Mouse (Mus musculus) mature B cell (primary cell): ENCODE data around the gene Igll1.
"Not testable (repeated sequence)": the region's sequence is repeated elsewhere in the genome, so short reads cannot be mapped to it uniquely, and the experiment has no call there.

Source experiments
- in situ Hi-C: fragments of 300-500 bp; cut with MboI; formaldehyde crosslinking; loops from 2 replicates; pipeline ENCODE4 v1.14.3; 2019

The Igll1 gene

DNA sequence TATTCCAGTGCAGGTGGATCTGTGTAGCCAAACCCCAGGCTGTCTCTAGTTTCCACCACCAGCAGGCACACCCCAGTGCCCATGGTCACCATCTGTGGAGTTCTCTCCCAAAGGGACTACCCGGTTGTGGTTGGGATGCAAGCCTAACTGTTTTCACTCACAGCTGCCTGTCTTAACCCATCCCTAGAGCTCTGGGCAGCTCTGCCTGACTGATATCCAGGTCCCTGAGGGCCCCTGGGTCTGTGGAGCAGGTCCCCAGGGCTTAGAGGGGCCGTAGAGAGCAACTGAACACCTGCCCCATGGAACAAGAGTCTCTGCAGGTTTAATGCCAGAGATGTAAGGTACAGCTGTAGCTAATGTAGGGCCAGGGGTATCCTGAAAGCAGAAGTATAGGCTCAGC, at the start of gene Igll1:
Igll1 (minus strand) TSS at position 8 of the 400 bp plus-strand sequence.
- in situ Hi-C loops = no loop called here

DNA sequence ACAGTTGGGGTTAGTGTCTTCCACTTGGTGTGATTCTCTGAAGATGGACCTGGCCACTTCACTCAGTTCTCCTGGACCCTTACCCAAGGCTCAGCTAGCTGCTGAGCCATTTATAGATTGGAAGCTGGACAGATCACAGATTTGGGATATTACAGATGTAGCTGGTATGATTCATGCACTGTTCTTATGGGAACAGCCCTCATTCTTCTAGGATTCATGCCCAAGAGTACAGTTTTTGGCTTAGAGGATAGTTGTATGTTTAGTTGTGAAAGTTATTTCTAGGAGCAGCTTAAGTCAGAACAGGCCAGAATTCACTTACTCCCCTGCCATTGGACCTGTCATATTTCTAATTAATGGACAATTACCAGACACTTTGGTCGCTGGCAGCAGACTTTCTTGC, 49.7 kb upstream of the Igll1 start:
- in situ Hi-C loops = no loop called here

DNA sequence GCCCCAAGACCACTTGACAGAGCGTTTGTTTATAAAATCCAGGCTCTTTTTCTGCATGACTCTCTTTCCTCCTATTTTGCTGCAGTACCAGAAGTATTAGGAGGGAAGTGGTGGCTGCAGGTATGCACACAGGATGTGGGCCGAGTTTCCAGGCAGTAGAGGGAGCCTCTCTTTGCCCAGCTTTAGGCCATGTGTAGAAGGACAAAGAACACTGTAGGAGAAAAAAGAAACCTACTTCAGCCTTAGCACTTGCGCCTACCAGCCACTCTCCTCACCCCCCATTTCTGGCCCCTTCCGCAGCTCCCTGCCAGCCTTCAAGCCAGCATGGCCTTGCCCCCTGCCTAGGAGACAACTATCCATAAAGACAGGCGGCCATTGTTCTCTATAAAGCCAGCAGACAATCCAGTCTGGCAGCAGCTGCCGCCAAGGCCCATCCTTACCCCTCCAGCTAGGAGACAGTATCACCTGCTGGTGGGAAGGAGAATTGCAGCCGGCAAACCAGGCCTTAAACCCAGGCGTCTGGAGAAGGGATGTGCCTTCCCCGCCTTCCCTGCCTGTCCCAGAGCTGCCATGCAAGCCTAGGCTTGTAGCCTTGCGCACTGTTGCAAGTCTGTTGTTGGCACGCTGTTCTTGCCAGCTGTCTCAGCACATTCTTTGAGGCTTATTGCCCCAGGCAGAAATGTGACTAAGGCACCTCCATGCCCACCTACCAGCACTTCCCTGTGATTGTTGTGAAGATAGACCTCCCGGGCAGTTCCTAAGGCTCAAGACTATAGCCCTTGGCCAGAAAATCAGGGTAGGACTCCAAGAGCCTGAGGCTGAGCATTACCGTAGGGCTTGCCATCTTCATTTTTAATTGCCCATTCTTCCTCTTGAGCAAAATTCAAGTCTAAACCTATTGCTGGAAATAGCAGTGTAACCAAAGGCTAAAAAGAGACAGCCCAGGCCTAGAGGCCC, 48.1 kb upstream of the Igll1 start:
- in situ Hi-C loops = no loop called here

DNA sequence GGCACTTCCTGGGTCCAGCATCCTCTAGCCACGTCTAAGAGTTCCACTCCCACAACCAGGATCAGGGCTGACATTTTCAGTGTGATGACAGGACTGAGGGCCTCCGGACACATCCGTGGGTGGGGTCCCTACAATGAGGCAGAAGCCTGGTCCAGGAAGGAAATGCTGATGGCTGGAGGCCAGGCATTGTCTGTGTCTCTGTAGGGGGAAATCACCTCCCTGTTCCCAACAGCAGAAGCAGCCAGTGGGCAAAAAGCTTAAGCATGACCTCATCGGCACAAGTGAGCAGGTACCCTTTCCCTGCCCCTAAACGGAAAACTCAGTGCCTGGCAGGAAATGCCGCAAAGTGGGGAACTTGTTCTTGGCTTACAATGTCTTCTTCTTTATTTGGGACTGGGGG, 44.0 kb upstream of the Igll1 start:
- in situ Hi-C loops = no loop called here

DNA sequence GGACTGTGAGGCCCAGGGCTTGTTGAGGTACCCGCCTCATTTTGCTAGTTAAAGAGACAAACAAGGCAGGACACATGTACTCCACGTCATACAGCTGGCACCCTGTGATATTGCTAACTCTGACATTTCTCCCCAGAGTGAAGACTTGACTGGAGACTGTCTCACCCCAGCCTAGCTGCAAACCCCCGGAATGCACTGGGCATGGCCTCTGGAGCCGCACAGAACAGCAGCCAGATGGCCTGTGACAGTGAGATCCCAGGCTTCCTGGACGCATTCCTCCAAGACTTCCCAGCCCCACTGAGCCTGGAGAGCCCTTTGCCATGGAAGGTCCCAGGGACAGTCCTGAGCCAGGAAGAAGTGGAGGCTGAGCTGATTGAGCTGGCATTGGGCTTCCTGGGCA, 39.4 kb upstream of the Igll1 start:
- in situ Hi-C loops = no loop called here

DNA sequence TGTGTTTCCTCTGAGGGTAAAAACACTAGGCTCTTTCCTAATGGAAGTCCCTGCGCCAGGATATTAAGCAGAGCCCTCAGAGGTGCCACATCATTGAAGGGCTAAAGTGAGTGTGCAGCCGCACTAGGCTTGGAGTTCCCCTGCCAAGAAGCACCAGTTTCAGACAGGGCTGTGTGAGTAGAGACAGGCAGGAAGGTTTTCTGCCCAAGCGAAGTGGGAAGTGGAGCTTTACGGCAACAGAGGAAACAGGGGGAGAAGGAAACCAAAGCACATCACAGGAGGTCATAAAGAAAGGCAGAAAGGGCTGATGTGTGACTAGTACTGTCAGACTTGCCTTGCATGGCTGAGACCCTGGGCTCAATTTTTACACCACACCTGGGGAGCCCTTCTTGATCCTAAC, 38.5 kb upstream of the Igll1 start:
- in situ Hi-C loops = no loop called here

DNA sequence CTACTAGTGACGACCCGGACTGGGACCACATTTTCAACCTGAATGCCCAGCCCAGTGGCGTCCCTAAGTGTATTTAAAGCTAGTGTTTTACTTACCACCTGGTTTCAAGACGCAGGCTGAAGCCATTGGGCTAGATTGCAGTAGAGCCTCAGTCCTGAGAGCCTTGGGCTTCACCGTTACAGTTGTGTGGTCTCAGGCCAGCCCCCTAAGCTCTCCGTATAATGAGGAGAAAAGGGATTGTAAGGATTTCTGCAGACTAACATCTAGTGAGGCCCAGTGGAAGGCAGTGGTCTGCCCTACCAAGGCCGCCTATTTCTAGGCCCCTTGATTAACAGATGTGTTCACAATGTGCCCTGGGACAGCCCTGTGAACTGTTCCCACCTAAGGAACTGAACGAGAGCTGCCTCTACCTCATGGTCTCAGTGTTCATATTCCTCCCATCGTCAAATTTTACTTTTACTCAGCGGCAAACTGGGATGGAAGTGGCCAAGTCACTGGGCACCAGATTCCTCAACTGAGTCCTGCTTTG, 33.3 kb upstream of the Igll1 start:
- in situ Hi-C loops = no loop called here

DNA sequence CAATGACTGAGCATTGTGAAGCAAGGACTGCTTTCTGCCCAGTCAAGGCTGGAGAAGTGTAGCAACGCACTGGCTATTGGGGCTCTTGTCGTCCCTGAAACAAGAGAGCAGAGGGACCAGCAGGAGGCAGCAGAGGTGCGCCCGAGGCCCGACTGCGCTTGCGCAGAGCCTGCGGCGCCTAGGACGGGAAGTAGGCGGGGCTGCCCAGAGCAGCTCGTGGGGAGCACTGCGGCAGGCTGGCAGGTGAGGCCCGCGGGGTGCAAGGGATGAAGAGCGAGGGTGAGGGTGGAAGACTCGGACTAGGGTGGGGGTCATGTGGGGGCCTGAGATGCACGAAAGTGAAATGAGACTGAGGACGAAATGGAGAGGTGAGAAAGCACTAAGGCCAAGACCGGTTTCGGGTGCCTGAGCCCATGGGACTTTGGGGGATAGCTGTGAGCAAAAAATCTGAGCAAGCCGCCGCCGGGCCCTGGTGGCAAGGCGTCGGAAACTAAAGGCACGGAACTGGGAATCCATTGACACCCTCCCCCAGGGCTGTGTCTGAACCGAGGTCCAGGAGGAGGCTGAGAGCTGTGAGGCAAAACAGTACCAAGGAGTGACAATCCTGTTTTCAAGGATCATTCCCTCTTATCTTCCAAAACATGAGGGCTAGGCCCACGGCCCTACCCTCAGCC, 32.7 kb upstream of the Igll1 start, which contains the start of gene Ppm1f:
Ppm1f (plus strand) TSS at position 88 of the 674 bp plus-strand sequence.
- in situ Hi-C loops = no loop called here

DNA sequence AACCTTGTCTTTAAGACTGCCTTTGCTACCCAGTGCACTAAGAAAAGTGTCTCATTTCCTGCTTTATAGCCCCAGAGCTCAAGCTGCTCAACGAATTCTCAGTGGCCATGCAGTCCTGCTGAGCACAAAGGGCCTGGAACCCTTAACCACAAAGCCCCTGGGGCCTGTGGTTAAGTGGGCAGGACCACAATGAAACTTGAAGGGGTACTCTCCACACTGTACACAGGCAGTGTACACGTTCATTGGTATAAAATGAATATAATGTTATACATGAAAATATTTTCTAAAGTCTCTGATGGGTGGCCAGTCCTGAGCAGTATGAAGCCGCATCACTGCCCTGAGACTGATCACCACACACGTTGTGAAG, 32.2 kb upstream of the Igll1 start:
- in situ Hi-C loops = no loop called here

DNA sequence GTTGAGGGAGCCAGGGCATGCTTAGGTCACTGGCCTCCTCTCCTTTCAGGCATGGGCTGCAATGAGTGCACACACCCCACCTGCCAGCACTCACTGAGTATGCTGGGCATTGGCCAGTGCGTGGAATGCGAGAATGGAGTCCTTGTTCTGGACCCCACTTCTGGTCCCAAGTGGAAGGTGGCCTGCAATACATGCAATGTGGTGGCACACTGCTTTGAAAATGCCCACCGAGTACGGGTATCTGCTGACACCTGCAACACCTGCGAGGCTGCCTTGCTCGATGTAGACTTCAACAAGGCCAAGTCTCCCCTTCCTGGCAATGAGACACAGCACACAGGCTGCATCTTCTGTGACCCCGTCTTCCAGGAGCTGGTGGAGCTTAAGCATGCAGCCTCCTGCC, 28.6 kb upstream of the Igll1 start:
- in situ Hi-C loops = no loop called here

DNA sequence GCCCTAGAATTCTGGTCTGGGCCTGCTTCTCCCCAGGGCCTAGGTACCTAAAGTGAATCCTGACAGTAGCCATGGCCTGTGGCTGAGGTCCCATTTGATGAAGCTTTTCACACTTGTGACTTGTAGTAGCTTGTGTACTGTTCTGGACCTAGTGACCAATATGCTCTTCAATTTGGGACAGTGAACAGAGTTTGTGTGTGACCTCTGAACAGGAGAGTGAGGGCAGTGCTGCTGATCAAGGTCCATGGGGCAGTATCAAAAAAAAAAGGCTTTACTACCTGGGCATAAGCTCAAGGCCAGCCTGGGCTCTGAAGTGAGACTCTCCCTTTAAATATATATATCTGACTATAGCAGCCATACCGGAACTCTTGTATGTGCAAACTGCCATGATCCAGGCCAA, 24.6 kb upstream of the Igll1 start:
- in situ Hi-C loops = no loop called here

DNA sequence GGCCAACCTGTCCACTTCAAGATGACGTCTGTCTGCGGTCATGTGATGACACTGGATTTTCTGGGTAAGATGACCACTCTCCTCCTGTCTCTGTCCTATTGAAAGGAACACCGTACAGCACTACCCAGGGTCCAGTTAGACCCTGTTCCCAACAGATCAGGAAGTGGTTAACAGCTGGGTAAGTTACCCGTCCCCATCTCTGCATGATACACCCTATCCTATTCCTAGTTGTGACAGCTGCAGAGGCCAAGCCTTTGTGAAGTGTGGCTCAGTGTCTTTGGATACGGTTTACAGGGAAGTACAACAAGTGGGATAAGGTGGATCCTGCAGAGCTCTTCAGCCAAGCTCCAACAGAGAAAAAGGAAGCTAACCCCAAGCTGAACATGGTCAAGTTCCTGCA, 15.2 kb upstream of the Igll1 start:
- in situ Hi-C loops = no loop called here

DNA sequence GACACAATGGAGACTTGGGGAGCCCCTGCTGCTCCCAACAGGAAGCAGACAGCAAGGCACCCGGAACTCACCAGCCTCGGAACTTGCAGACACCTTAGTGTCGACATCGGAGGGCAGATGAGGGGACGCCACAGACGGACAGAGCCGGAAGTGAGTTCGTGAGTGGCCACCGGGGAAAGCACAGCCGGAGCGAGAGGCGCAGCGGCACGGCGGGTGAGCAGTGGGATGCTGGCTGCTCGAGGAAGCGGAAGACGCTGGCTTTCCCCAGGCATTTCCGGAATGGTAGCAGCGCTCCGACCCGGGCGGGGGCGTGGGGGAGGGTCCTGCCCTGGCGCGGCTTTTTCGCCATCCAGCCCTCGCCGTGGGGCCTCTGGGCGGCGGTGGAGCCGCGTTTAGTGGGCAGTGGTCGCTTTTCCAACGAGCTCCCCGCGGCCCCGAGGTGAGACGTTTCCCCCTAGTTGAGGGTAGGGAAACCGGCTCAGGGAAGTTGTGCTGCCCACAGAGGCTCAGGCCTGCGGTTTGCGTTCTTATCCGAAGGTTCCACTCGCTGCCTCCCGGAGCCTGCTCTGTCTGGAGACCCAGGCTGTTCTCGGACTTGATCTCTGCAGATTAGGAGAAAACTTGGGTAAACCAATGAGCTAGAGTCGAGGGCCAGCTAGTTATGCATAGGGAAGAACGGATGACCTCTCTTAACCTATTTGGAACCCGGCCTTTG, 7.0 kb upstream of the Igll1 start, which contains the start of the genes Top3b and Vpreb1:
Top3b (plus strand) TSS at position 120 of the 715 bp plus-strand sequence.
Vpreb1 (minus strand) TSS at position 227 of the 715 bp plus-strand sequence.
- in situ Hi-C loops = no loop called here

DNA sequence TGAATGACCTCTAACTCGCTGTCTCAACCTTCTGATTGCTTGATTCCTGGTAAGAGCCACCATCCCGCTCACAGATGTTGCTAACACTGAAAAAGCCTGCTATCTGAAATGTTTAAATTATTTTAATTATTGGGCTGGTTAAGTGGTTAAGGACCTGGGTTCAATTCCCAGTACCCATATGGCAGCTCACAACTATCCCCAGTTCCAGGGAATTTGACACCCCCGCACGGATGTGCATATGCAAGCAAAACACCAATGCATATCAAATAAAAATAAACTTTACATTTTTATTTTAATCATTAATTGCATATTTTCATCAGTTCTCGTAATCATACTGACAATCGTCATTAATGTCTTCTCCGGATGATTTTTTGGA, 6.4 kb upstream of the Igll1 start:
- in situ Hi-C loops = no loop called here

DNA sequence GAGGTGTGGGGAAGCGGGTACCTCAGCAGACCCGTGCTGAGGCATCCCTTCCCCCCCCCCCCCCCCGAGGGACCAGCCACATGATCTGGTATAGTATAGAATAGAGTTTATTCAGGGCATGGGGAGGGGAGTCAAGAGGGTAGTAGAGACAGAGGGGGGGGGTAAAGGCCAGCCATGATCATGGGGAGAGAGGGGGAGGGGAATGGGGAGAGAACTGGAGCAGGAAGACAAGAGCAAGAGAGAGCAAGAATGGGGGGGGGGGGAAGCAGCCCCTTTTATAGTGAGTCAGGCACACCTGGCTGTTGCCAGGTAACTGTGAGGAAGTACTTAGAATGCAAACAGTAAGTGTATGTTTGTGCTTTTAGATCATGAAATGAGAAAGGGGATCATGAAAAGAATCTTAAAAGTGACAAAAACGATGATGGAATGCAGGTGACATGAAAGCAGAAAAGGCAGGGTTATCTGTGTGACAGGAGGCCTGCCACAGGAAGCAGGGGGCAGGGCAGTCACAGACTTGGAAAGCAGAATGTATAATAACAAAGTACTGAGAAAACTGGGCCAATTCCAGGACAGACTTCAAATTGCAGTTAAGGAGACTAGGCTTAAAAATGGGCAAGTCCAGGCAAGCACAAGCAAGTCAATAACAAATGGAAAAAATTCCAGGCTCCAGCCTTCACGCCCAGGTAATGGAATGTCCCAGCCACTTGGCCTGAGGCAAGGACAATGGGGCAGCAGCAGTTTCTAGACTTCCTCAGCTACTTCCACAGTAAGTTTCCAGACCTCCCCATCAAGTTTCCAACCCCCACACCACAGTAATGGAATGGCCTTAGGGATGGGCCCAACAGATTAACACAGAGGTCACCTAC, 2.1 kb upstream of the Igll1 start:
- in situ Hi-C loops = no loop called here

DNA sequence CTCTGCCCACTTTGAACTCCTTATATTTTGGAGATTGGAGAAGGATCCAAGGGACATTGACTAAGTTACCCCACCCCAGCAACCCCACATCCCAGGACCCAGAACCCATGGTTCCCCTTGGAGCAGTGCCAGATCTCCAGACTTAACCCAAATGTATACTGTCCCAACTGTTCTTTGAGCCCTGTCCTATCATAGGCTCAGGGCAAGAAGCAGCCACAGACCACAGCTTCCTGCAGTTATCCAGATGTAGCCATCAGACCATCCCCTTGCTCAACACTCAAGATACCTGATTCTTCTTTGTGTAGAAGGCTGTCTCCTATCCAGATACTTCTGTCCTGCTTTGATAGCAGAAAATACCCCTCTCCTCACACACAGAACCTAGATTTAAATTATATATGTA, 1.4 kb upstream of the Igll1 start:
- in situ Hi-C loops = no loop called here

DNA sequence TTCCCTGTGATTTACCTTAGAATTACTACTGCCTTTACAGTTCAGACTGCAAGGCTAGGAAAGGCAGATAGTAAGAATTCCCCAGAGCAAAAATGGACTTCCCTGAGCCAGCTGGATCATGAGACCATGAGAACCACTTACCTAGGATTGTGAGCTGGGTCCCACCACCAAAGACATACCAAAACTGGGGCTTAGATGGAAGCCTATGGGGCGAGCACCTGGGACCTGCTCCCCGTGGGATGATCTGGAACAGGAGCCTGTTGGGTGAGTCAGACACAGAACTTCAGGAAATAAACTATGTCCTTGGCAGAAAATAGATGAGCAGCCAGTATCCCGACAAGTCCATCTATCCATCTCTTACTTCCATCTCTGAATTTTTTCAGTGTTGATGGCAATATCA, 1.5 kb downstream of the Igll1 start:
- in situ Hi-C loops = no loop called here

DNA sequence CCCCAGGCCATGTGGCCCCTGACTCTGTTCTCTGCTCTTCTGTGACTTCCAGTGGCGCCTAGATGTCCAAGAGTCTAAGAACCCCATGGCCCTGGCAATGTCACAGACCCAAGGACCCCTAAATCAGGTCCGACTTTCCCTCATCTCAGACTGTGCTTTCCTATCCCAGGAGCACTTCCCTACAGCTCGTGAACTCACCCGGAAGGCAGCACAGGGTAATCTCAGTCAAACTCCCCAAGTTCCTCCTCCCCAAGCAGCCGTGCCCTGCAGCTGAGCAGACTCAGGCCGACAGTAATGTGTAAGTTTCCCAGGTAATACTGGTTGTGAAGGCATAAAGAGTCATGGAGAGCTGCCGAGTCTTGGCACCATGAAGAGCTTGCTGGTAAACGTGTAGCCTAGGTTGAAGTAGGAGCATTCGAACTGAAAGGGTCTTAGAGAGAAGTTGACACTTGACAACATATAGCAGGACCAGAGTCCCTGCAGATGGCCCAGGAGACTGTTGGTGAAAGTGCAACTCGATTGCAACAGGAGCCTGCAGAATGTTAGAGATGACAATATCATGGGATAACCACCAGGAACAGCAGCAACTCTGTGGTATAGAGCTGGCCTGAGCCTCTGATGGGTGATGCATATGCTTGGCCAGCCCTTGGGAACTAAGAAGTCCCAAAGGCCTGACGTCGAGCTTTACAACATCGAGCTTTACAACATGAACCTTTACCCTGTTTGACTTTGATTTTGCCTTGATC, 6.9 kb downstream of the Igll1 start:
- in situ Hi-C loops = no loop called here

DNA sequence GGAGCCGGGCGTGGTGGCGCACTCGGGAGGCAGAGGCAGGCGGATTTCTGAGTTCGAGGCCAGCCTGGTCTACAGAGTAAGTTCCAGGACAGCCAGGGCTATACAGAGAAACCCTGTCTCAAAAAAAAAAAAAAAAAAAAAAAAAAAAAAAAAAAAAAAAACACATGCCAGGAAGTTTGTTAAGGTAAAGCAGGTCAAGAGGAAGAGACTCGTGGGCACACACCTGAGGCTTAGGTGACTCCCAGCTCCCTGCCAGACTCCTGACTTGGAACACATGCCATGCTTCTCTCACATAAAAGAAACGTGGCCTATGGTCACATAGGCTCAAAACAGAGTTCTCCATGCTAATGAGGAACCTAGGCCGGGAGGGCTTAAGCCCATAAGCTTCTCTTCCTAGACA, 7.7 kb downstream of the Igll1 start:
- in situ Hi-C loops = not testable (repeated sequence)

DNA sequence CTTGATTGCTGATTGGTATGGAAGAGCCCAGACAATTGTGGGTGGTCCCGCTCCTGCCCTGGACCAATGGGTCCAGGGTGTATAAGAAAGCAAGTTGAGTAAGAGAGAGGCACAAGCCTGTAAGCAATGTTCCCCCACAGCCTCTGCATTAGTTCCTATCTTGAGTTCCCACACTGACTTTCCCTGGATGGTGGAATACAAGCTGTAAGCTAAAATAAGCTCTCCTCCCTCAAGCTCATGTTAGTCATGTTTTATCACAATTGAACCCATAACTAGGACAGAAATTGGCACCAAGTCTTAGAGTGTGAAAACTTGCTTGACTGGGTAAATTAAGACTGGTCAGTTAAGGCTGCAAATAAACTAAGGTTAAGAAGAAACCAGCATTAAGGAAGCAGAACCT, 8.2 kb downstream of the Igll1 start:
- in situ Hi-C loops = no loop called here

DNA sequence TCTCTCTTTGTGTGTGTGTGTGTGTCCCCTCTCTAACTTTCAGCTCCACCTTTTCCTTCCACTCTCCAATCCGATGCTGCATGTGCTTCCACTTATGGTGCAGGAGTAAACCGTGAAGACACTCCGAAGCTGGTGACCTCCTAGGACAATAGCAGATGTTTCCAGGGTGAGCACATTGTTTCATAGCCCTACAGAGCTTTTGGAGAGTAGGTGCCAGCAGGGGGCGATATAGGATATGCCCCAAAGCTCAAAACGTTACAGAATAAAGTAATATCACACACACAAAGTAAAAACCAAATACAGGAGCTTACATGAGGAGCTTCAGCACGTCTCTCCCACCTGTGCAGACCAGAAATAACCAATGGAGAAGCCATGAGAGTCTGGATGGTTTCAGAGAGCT, 8.9 kb downstream of the Igll1 start:
- in situ Hi-C loops = no loop called here
